Mouse (Mus musculus) intestine, embryonic 14.5 days (tissue): Measurements from ENCODE around the gene Grasp. TPM values are rescaled to one million over a fixed set of nuclear protein-coding genes. Genes with fewer than 3 reads are reported as not detected.

ENCODE experiments used
- ATAC-seq: fragments of 200-750 bp; cut with Nextera tagmentation; replicated peaks from 2 replicates; pipeline ENCODE4 v1.8.0; 2017; ENCODE audit warnings: low read depth, moderate number of reproducible peaks, moderate TSS enrichment, moderate library complexity; ENCODE audit not compliant: low FRiP score, low TSS enrichment
- DNase-seq: peaks from one replicate; pipeline ENCODE4 v3.0.0-alpha.2; 2018; ENCODE audit warnings: low spot score
- H3K27ac ChIP-seq: fragments of 300-500 bp; sonication (generic); 2 replicates; pipeline ENCODE4 v1.5.1; 2014; ENCODE audit warnings: low read depth, mild to moderate bottlenecking, control low read depth
- H3K27me3 ChIP-seq: fragments of 300-500 bp; sonication (generic); replicated peaks from 2 replicates; pipeline ENCODE4 v1.6.1; 2014; ENCODE audit warnings: low read length, control low read depth; ENCODE audit not compliant: control insufficient read depth, insufficient read depth
- H3K36me3 ChIP-seq: fragments of 300-500 bp; sonication (generic); 2 replicates; pipeline ENCODE4 v1.6.1; 2014; ENCODE audit warnings: low read length, control low read depth; ENCODE audit not compliant: control insufficient read depth, insufficient read depth
- H3K4me1 ChIP-seq: fragments of 300-500 bp; sonication (generic); replicated peaks from 2 replicates; pipeline ENCODE4 v1.6.1; 2014; ENCODE audit warnings: low read length, control low read depth, mixed read lengths; ENCODE audit not compliant: control insufficient read depth, insufficient read depth
- H3K4me2 ChIP-seq: fragments of 300-500 bp; sonication (generic); 2 replicates; pipeline ENCODE4 v1.6.1; 2014; ENCODE audit warnings: low read length
- H3K4me3 ChIP-seq: fragments of 300-500 bp; sonication (generic); 2 replicates; pipeline ENCODE4 v1.5.1; 2014; ENCODE audit warnings: low read depth, low read length, control low read depth, mixed read lengths
- H3K9ac ChIP-seq: fragments of 300-500 bp; sonication (generic); 2 replicates; pipeline ENCODE4 v1.6.1; 2014; ENCODE audit warnings: mild to moderate bottlenecking, low read length
- H3K9me3 ChIP-seq: fragments of 300-500 bp; sonication (generic); 2 replicates; pipeline ENCODE4 v1.6.1; 2016; ENCODE audit warnings: low read length, control low read depth; ENCODE audit not compliant: control insufficient read depth
- WGBS: fragments of 180-500 bp; shearing (Covaris S2); extraction: QIAGEN DNeasy Blood & Tissue Kit; methylation state at CpG from one replicate; pipeline ENCODE4 v1.1.7; 2014; 5-methylcytosine and 5-hydroxymethylcytosine counted together
- polyA plus RNA-seq: library from polyadenylated mRNA; unstranded; fragments of >200 nt; fragmentation: Nextera tagmentation; extraction: Ambion mirVana; gene quantifications from 2 replicates; pipeline ENCODE4 v1.2.1, GENCODE M21; 2014

Gene Grasp
- polyA plus RNA-seq, 1 experiment from 2014 or later: 4.2 TPM

DNA sequence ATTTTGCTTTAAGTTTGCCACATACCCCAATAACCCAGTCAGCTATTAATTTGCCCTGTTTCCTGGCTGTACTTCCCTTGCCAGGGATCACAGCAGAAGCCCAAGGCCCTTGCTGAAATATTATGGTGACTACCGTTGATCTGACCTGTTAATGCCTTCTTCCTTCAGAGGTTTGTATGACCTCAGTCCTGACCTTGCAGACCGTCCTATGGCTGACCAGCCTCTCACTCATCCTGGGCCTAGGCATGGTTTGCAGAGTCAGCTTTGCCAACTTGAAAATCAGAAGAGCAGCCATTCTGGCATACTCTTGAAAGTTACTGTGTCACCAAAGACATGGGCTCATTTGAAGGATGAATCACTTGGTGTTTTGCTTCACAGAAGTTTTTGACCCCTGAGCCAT lies 8.9 kb upstream of the Grasp start:
- Histone ChIP-seq H3K9ac (no peak overlapping the region), H3K4me3 (no peak overlapping the region), H3K4me2 (no peak overlapping the region), H3K4me1 (no peaks in the 10 kb centered on the region), H3K9me3 (no peaks in the 10 kb centered on the region), H3K36me3 (peaks cover 32% of the 10 kb centered on the region), H3K27me3 (no peaks in the 10 kb centered on the region), H3K27ac (no peak overlapping the region)
- DNase-seq: no peak
- ATAC-seq: no peak
- WGBS: 57% methylated on average over 2 of the region's 2 CpGs

DNA sequence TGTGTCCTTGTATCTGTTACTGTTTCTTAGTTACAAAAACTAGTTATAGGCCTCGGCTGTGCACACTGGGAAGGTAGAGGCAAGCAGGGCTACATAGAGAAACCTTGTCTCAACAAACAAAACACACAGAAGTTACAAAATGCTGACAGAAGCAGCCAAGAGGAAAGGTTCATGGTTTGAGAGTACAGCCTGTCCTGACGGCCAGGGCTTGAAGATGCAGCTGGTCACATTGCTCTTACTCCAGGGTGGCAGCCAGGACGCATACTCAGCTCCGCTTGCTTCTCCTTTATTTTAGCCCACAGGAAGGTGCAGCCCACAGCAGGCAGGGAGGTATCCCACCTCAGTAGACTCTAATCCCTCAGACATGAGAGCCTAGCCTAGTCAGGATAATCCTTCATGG lies 8.0 kb upstream of the Grasp start:
- H3K36me3 ChIP-seq: peaks cover 25% of the 10 kb centered on the region
- no peak for ATAC-seq
- no peak overlapping the region for H3K4me2 ChIP-seq
- no peaks in the 10 kb centered on the region for H3K9me3 ChIP-seq
- H3K27ac ChIP-seq: no peak overlapping the region
- H3K9ac ChIP-seq: no peak overlapping the region
- peaks cover 4% of the 10 kb centered on the region for H3K4me1 ChIP-seq
- DNase-seq: no peak
- WGBS: 78% methylated on average over 4 of the region's 4 CpGs
- H3K27me3 ChIP-seq: no peaks in the 10 kb centered on the region
- H3K4me3 ChIP-seq: no peak overlapping the region

DNA sequence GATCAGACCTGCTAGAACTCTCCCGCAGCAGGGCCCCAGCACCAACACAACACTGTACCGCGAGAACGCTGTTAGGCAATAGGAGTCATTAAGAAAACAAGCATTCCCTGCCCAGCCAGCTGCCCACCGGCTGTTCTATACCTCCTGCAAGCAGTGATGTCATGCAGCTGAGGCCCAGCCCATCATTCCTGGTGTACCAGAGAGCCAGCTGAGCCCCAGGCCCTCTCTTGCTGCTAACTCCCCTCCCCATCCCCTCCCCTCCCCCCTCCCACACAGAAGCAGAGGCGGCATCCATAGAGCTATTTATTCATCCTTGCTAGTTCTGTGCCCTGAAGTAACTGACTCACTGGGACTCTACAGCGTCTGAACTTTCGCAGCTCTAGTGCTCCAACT lies 3.1 kb upstream of the Grasp start:
- Histone ChIP-seq H3K9me3 (no peaks in the 10 kb centered on the region), H3K9ac (no peak overlapping the region), H3K4me1 (peaks cover 35% of the 10 kb centered on the region), H3K36me3 (no peaks in the 10 kb centered on the region), H3K27ac (no peak overlapping the region), H3K4me3 (no peak overlapping the region), H3K27me3 (peaks cover 8% of the 10 kb centered on the region; the same call in 1 of the 2 replicates), H3K4me2 (no peak overlapping the region)
- no peak for ATAC-seq
- 13% methylated on average over 8 of the region's 8 CpGs for WGBS
- DNase-seq: no peak

DNA sequence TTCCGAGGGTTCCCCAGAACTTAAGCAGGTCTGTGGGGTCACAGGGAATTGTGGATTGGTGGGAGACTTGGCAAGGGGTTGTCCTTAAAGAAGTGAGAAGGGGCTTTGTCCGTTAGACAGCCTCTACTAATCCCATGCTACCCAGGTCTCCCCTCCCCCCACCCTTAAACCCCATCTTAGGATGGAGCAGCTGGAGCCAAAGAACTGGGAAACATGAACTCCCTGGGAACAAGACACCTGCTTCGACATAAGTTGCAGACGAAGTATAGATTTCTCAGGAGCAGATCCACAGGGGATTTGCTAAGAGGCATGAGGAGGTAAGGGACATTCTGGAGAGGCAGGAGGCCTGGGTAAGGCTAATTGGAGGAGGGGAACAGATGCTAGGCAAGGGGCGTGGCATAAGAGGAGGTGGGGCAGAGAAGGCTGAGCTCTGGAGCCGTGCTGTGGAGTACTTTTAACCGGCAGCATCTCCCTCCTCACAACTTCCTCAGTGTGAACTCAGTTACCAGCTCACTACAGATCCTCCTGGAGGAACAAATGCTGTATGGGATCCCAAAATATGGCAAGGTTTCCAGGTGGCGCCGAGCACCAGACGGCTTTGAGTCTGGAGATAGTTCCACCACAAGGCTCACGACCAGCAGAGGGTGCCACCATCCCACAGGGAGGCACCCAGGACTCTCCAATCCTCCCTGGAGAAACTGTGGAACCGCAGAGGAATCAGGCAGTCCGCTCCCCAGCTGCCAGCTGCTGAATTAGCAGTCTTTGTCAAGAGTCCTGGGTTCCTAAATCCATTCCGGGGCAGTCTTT lies 2.5 kb upstream of the Grasp start:
- Histone ChIP-seq H3K9me3 (no peaks in the 10 kb centered on the region), H3K4me3 (peak overlapping the region; percentile 28), H3K4me1 (peaks cover 35% of the 10 kb centered on the region), H3K27me3 (peaks cover 8% of the 10 kb centered on the region; the same call in 1 of the 2 replicates), H3K36me3 (no peaks in the 10 kb centered on the region), H3K4me2 (peak overlapping the region; percentile 50), H3K27ac (peak overlapping the region; percentile 58), H3K9ac (peak overlapping the region; percentile 23; the same call in 1 of the 2 replicates)
- DNase-seq: peak; percentile 88
- 5% methylated on average over 14 of the region's 14 CpGs for WGBS
- peak; percentile 51; the same call in 1 of the 2 replicates for ATAC-seq

DNA sequence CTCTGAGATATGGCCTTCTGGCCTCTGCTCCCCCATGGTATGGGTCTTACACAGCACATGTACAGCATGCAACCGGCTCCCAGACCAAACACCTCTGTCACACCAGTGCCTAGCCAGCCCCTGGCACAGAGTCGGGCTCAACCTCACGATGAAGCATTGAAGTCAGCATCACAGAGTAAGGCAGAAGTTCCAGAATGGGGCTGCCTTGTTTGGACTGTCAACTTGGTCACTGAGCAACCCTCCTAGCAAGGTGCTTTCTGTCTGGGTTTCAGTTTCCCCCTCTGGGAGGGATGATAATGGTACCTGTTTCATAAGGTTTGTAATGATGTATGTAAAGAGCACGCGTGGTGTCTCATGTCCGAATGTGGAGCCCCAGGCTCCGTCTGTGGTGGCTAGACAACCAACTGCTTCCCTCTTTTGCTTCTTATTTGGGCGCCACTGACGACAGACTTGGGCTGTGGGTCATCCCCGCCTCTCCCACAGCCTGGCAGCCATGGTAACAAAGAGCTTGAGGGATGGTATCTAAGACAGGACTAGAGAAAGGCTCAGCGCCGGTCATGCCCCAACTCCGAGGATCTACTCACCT lies 998 bp upstream of the Grasp start:
- Histone ChIP-seq H3K9me3 (no peaks in the 10 kb centered on the region), H3K4me1 (peaks cover 46% of the 10 kb centered on the region), H3K4me3 (no peak overlapping the region), H3K9ac (no peak overlapping the region), H3K4me2 (0 out of 2 replicates have a peak overlapping the region, but pooled peaks have one; percentile 50), H3K27me3 (peaks cover 8% of the 10 kb centered on the region; the same call in 1 of the 2 replicates), H3K27ac (no peak overlapping the region), H3K36me3 (no peaks in the 10 kb centered on the region)
- ATAC-seq (no peak), DNase-seq (no peak)
- 57% methylated on average over 13 of the region's 13 CpGs for WGBS

DNA sequence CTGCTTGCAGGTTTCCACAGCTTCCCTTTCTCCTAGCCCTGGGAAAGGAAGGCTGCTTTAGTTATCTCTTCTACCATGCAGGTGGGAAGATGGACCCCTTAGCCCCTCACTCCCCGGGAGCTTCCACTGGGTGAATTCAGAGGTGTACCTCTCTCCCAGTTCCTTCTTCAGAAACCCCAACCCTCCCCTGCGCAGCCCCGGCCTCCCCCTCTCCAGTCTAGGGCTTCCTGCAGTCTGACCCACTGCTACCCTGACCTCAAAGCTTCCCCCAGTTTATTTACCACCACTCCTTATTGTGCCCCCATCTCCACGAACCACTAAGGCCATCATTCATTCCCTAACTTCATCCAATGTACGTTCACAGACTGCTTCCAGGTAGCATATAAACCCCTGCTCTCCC lies 392 bp upstream of the Grasp start:
- Histone ChIP-seq H3K4me2 (peak overlapping the region; percentile 71), H3K9ac (peak overlapping the region; percentile 69; the same call in 1 of the 2 replicates), H3K36me3 (no peaks in the 10 kb centered on the region), H3K27me3 (peaks cover 8% of the 10 kb centered on the region; the same call in 1 of the 2 replicates), H3K9me3 (no peaks in the 10 kb centered on the region), H3K4me1 (peaks cover 52% of the 10 kb centered on the region), H3K4me3 (peak overlapping the region; percentile 73), H3K27ac (no peak overlapping the region)
- 8% methylated on average over 5 of the region's 5 CpGs for WGBS
- peak; percentile 54 for DNase-seq
- peak; percentile 2; the same call in 1 of the 2 replicates for ATAC-seq

DNA sequence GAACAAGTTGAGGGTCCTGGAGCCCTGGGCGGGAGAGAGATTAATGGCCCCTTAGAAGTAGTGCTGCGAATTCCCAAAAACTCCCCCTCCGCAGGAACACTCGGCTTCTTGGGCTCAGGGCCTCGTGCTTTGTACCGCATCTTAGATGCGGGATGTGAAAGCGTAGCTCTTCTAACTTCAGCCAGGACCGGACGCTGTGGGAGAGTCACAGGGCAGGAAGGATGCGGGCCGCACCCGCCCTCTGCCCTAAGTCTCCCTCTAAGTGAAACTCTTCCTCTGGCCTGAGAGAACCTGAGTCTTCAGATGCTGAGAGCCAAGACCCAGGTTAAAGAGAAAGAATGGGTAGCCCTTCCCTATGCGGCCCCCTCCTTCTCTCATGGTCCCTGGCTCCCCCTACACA lies 989 bp downstream of the Grasp start:
- peak overlapping the region; percentile 69 for H3K9ac ChIP-seq
- no peak for DNase-seq
- H3K27me3 ChIP-seq: peaks cover 8% of the 10 kb centered on the region; the same call in 1 of the 2 replicates
- WGBS: 8% methylated on average over 14 of the region's 14 CpGs
- H3K36me3 ChIP-seq: peaks cover 11% of the 10 kb centered on the region
- no peaks in the 10 kb centered on the region for H3K9me3 ChIP-seq
- H3K4me1 ChIP-seq: peaks cover 57% of the 10 kb centered on the region
- H3K4me3 ChIP-seq: peak overlapping the region; percentile 73
- peak overlapping the region; percentile 71 for H3K4me2 ChIP-seq
- H3K27ac ChIP-seq: peak overlapping the region; percentile 64
- ATAC-seq: no peak

DNA sequence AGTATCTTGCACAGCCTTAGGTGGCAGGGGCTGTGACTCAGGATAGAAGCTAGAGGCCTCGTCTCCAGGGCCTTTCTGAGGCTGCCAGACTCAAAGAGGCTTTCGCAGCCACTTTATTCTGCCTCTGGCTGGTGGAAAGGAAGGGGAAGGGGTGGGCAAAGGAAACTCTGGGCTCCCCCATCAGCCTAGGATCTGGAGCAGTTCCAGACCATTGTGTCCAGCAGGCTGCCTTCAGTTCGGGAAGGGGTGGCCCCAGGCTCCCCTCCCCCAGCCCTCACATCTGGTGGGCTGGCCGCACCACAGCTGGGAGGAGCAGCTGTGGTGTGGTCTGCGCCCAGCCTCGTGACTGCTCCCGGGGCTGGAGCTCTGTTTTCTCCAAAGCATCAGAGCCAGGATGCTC lies 4.0 kb downstream of the Grasp start:
- Histone ChIP-seq H3K9ac (peak overlapping the region; percentile 7; the same call in 1 of the 2 replicates), H3K27me3 (0 out of 2 replicates have a peak, but pooled peaks cover 4% of the 10 kb centered on the region), H3K9me3 (peaks cover 4% of the 10 kb centered on the region; the same call in 1 of the 2 replicates), H3K4me2 (peak overlapping the region; percentile 31; the same call in 1 of the 2 replicates), H3K27ac (peak overlapping the region; percentile 88), H3K4me3 (no peak overlapping the region), H3K36me3 (peaks cover 35% of the 10 kb centered on the region), H3K4me1 (peaks cover 39% of the 10 kb centered on the region)
- no peak for ATAC-seq
- 20% methylated on average over 7 of the region's 7 CpGs for WGBS
- DNase-seq: peak; percentile 74
